Mouse (Mus musculus) intestine, embryonic 15.5 days (tissue): Measurements from ENCODE around the gene Zcwpw1. TPM values are rescaled to one million over a fixed set of nuclear protein-coding genes. Genes with fewer than 3 reads are reported as not detected.

Experiments used
- ATAC-seq: fragments of 200-750 bp; cut with Nextera tagmentation; 2 replicates; pipeline ENCODE4 v1.8.0; 2017; ENCODE audit warnings: moderate TSS enrichment, moderate library complexity
- H3K27ac ChIP-seq: fragments of 300-500 bp; sonication (generic); 2 replicates; pipeline ENCODE4 v1.5.1; 2015; ENCODE audit warnings: mild to moderate bottlenecking, inconsistent platforms
- H3K27me3 ChIP-seq: fragments of 300-500 bp; sonication (generic); replicated peaks from 2 replicates; pipeline ENCODE4 v1.6.1; 2015; ENCODE audit warnings: inconsistent platforms
- H3K36me3 ChIP-seq: fragments of 300-500 bp; sonication (generic); 2 replicates; pipeline ENCODE4 v1.6.1; 2015; ENCODE audit warnings: inconsistent platforms
- H3K4me1 ChIP-seq: fragments of 300-500 bp; sonication (generic); replicated peaks from 2 replicates; pipeline ENCODE4 v1.6.1; 2015; ENCODE audit warnings: inconsistent platforms
- H3K4me2 ChIP-seq: fragments of 300-500 bp; sonication (generic); replicated peaks from 2 replicates; pipeline ENCODE4 v1.6.1; 2015; ENCODE audit warnings: mild to moderate bottlenecking, inconsistent platforms
- H3K4me3 ChIP-seq: fragments of 300-500 bp; sonication (generic); replicated peaks from 2 replicates; pipeline ENCODE4 v1.5.1; 2015; ENCODE audit warnings: inconsistent platforms
- H3K9ac ChIP-seq: fragments of 300-500 bp; sonication (generic); 2 replicates; pipeline ENCODE4 v1.6.1; 2015; ENCODE audit warnings: inconsistent platforms
- H3K9me3 ChIP-seq: fragments of 300-500 bp; sonication (generic); 2 replicates; pipeline ENCODE4 v1.6.1; 2016; ENCODE audit warnings: inconsistent platforms
- WGBS: fragments of 180-500 bp; shearing (Covaris S2); methylation state at CpG from one replicate; pipeline ENCODE4 v1.1.7; 2015; 5-methylcytosine and 5-hydroxymethylcytosine counted together
- polyA plus RNA-seq: library from polyadenylated mRNA; unstranded; fragments of >200 nt; fragmentation: Nextera tagmentation; extraction: Ambion mirVana; gene quantifications from 2 replicates; pipeline ENCODE4 v1.2.1, GENCODE M21; 2015

Gene Zcwpw1
- polyA plus RNA-seq, 1 experiment from 2014 or later, result 15.6 TPM

GRCm38 (mm10) chr5:137757887-137758286, 29.7 kb upstream of the Zcwpw1 start:
- Histone ChIP-seq H3K36me3 (peaks cover 37% of the 10 kb centered on the region), H3K4me2 (no peak overlapping the region), H3K27me3 (no peaks in the 10 kb centered on the region), H3K9me3 (no peaks in the 10 kb centered on the region), H3K27ac (no peak overlapping the region), H3K9ac (no peak overlapping the region), H3K4me3 (no peak overlapping the region), H3K4me1 (peaks cover 12% of the 10 kb centered on the region)
- no peak for ATAC-seq
- 81% methylated on average over 6 of the region's 6 CpGs for WGBS

- ATAC-seq, result no peak
- WGBS, result 93% methylated on average over 19 of the region's 19 CpGs
- H3K9me3 ChIP-seq, result no peaks in the 10 kb centered on the region
- H3K27me3 ChIP-seq, result no peaks in the 10 kb centered on the region
- H3K27ac ChIP-seq, result no peak overlapping the region
- H3K9ac ChIP-seq, result no peak overlapping the region
- H3K4me2 ChIP-seq, result no peak overlapping the region
- no peak overlapping the region for H3K4me3 ChIP-seq
- peaks cover 7% of the 10 kb centered on the region for H3K4me1 ChIP-seq
- peaks cover 31% of the 10 kb centered on the region for H3K36me3 ChIP-seq
These were observed 28.6 kb upstream of the Zcwpw1 start for GRCm38 (mm10) chr5:137758921-137759534.

GRCm38 (mm10) chr5:137759971-137760412, 27.6 kb upstream of the Zcwpw1 start:
- H3K4me3 ChIP-seq, result no peak overlapping the region
- no peak overlapping the region for H3K27ac ChIP-seq
- H3K4me2 ChIP-seq, result no peak overlapping the region
- H3K36me3 ChIP-seq, result peaks cover 31% of the 10 kb centered on the region
- H3K27me3 ChIP-seq, result no peaks in the 10 kb centered on the region
- peak; percentile 79 for ATAC-seq
- H3K9ac ChIP-seq, result no peak overlapping the region
- H3K4me1 ChIP-seq, result peaks cover 7% of the 10 kb centered on the region
- WGBS, result 36% methylated on average over 4 of the region's 4 CpGs
- no peaks in the 10 kb centered on the region for H3K9me3 ChIP-seq

- Histone ChIP-seq H3K4me3 (no peak overlapping the region), H3K36me3 (0 out of 2 replicates have a peak, but pooled peaks cover 3% of the 10 kb centered on the region), H3K9ac (no peak overlapping the region), H3K9me3 (no peaks in the 10 kb centered on the region), H3K4me2 (no peak overlapping the region), H3K27ac (no peak overlapping the region), H3K27me3 (no peaks in the 10 kb centered on the region), H3K4me1 (peaks cover 3% of the 10 kb centered on the region)
- WGBS, result 53% methylated on average over 9 of the region's 9 CpGs
- no peak for ATAC-seq
These were observed 22.8 kb upstream of the Zcwpw1 start for GRCm38 (mm10) chr5:137764609-137765340.

GRCm38 (mm10) chr5:137766270-137766669, 21.3 kb upstream of the Zcwpw1 start:
- no peak for ATAC-seq
- WGBS, result 59% methylated on average over 3 of the region's 3 CpGs
- no peak overlapping the region for H3K27ac ChIP-seq
- H3K4me3 ChIP-seq, result no peak overlapping the region
- H3K36me3 ChIP-seq, result no peaks in the 10 kb centered on the region
- no peaks in the 10 kb centered on the region for H3K4me1 ChIP-seq
- no peak overlapping the region for H3K4me2 ChIP-seq
- no peak overlapping the region for H3K9ac ChIP-seq
- no peaks in the 10 kb centered on the region for H3K9me3 ChIP-seq
- no peaks in the 10 kb centered on the region for H3K27me3 ChIP-seq

- 59% methylated on average over 1 of the region's 1 CpGs for WGBS
- Histone ChIP-seq H3K4me2 (no peak overlapping the region), H3K9me3 (no peaks in the 10 kb centered on the region), H3K36me3 (no peaks in the 10 kb centered on the region), H3K27me3 (no peaks in the 10 kb centered on the region), H3K4me1 (no peaks in the 10 kb centered on the region), H3K4me3 (no peak overlapping the region), H3K9ac (no peak overlapping the region), H3K27ac (no peak overlapping the region)
- no peak for ATAC-seq
These were observed 19.1 kb upstream of the Zcwpw1 start for GRCm38 (mm10) chr5:137768475-137768874.

GRCm38 (mm10) chr5:137770709-137771108, 16.9 kb upstream of the Zcwpw1 start:
- no peaks in the 10 kb centered on the region for H3K9me3 ChIP-seq
- H3K27ac ChIP-seq, result no peak overlapping the region
- H3K4me1 ChIP-seq, result no peaks in the 10 kb centered on the region
- ATAC-seq, result peak; percentile 46; the same call in 1 of the 2 replicates
- no peak overlapping the region for H3K4me3 ChIP-seq
- 47% methylated on average over 2 of the region's 2 CpGs for WGBS
- no peaks in the 10 kb centered on the region for H3K36me3 ChIP-seq
- H3K9ac ChIP-seq, result no peak overlapping the region
- no peaks in the 10 kb centered on the region for H3K27me3 ChIP-seq
- H3K4me2 ChIP-seq, result no peak overlapping the region

GRCm38 (mm10) chr5:137772755-137773154, 14.8 kb upstream of the Zcwpw1 start:
- ATAC-seq, result no peak
- H3K27ac ChIP-seq, result no peak overlapping the region

GRCm38 (mm10) chr5:137775587-137776290, 11.9 kb upstream of the Zcwpw1 start:
- H3K27ac ChIP-seq, result peak overlapping the region; percentile 45
- no peaks in the 10 kb centered on the region for H3K27me3 ChIP-seq
- ATAC-seq, result no peak
- no peak overlapping the region for H3K4me3 ChIP-seq
- peaks cover 23% of the 10 kb centered on the region for H3K4me1 ChIP-seq
- no peak overlapping the region for H3K4me2 ChIP-seq
- 91% methylated on average over 2 of the region's 2 CpGs for WGBS
- H3K9me3 ChIP-seq, result no peaks in the 10 kb centered on the region
- no peak overlapping the region for H3K9ac ChIP-seq
- H3K36me3 ChIP-seq, result 0 out of 2 replicates have a peak, but pooled peaks cover 4% of the 10 kb centered on the region

More at GRCm38 (mm10) chr5:137772755-137773154, 14.8 kb upstream of the Zcwpw1 start:
- Histone ChIP-seq H3K4me3 (no peak overlapping the region), H3K36me3 (no peaks in the 10 kb centered on the region), H3K9me3 (no peaks in the 10 kb centered on the region), H3K9ac (no peak overlapping the region), H3K27me3 (no peaks in the 10 kb centered on the region), H3K4me1 (0 out of 2 replicates have a peak, but pooled peaks cover 8% of the 10 kb centered on the region), H3K4me2 (no peak overlapping the region)

- peak overlapping the region; percentile 45 for H3K27ac ChIP-seq
- H3K4me1 ChIP-seq, result peaks cover 23% of the 10 kb centered on the region
- WGBS, result 26% methylated on average over 5 of the region's 5 CpGs
- no peak overlapping the region for H3K4me3 ChIP-seq
- H3K27me3 ChIP-seq, result no peaks in the 10 kb centered on the region
- peaks cover 6% of the 10 kb centered on the region; the same call in 1 of the 2 replicates for H3K36me3 ChIP-seq
- peak overlapping the region; percentile 2; the same call in 1 of the 2 replicates for H3K4me2 ChIP-seq
- no peaks in the 10 kb centered on the region for H3K9me3 ChIP-seq
- peak; percentile 52 for ATAC-seq
- no peak overlapping the region for H3K9ac ChIP-seq
These were observed 11.1 kb upstream of the Zcwpw1 start for GRCm38 (mm10) chr5:137776408-137776918.

- no peaks in the 10 kb centered on the region for H3K27me3 ChIP-seq
- no peak overlapping the region for H3K9ac ChIP-seq
- peaks cover 15% of the 10 kb centered on the region for H3K36me3 ChIP-seq
- 0 out of 2 replicates have a peak overlapping the region, but pooled peaks have one; percentile 2 for H3K4me2 ChIP-seq
- ATAC-seq, result no peak
- no peaks in the 10 kb centered on the region for H3K9me3 ChIP-seq
- peaks cover 26% of the 10 kb centered on the region for H3K4me1 ChIP-seq
- H3K27ac ChIP-seq, result peak overlapping the region; percentile 44; the same call in 1 of the 2 replicates
- 48% methylated on average over 7 of the region's 7 CpGs for WGBS
- H3K4me3 ChIP-seq, result no peak overlapping the region
These were observed 10.2 kb upstream of the Zcwpw1 start for GRCm38 (mm10) chr5:137777267-137777845.

GRCm38 (mm10) chr5:137778635-137779034, 9.0 kb upstream of the Zcwpw1 start, which contains the start of gene Ppp1r35:
Ppp1r35 (plus strand) TSS chr5:137778849.
- H3K4me3 ChIP-seq, result peak within 1 kb of the TSS; percentile 80
- ATAC-seq, result peak; percentile 94
- peaks cover 21% of the 10 kb centered on the region for H3K36me3 ChIP-seq
- peak within 1 kb of the TSS; percentile 94 for H3K27ac ChIP-seq
- peak within 1 kb of the TSS; percentile 94 for H3K4me2 ChIP-seq
- no peaks in the 10 kb centered on the region for H3K27me3 ChIP-seq
- H3K9me3 ChIP-seq, result no peaks in the 10 kb centered on the region
- peaks cover 35% of the 10 kb centered on the region for H3K4me1 ChIP-seq
- peak within 1 kb of the TSS; percentile 86 for H3K9ac ChIP-seq
- WGBS, result under 1% methylated on average over 31 of the region's 31 CpGs
